Mouse (Mus musculus): ENCODE measurements around the gene Adamts9. TPM values are rescaled to one million over a fixed set of nuclear protein-coding genes. Genes with fewer than 3 reads are reported as not detected.

Adamts9 gene
- polyA plus RNA-seq, 1 experiment from 2014 or later: 4.7 TPM

GRCm38 (mm10) chr6:92877236-92877635, 66.1 kb downstream of the Adamts9 start:
- Histone ChIP-seq H3K9me3 (ENCODE audit: control insufficient read depth, low read length) (no peaks in the 10 kb centered on the region), H3K4me2 (replicated peaks; ENCODE audit: low read depth, low read length) (no peak overlapping the region), H3K4me3 (ENCODE audit: low read depth, low read length) (no peak overlapping the region), H3K9ac (ENCODE audit: low read depth, low read length) (no peak overlapping the region), H3K27me3 (ENCODE audit: control insufficient read depth, insufficient read depth, low read length) (no peaks in the 10 kb centered on the region), H3K4me1 (replicated peaks; ENCODE audit: control insufficient read depth, insufficient read depth, low read length) (no peaks in the 10 kb centered on the region), H3K27ac (ENCODE audit: low read depth, low read length) (no peak overlapping the region), H3K36me3 (ENCODE audit: control insufficient read depth, insufficient read depth, low read length) (no peaks in the 10 kb centered on the region)
- no peak for ATAC-seq (ENCODE audit: low FRiP score)
- 90% methylated on average over 4 of the region's 4 CpGs for WGBS
- DNase-seq (ENCODE audit: low spot score): no peak

DNA sequence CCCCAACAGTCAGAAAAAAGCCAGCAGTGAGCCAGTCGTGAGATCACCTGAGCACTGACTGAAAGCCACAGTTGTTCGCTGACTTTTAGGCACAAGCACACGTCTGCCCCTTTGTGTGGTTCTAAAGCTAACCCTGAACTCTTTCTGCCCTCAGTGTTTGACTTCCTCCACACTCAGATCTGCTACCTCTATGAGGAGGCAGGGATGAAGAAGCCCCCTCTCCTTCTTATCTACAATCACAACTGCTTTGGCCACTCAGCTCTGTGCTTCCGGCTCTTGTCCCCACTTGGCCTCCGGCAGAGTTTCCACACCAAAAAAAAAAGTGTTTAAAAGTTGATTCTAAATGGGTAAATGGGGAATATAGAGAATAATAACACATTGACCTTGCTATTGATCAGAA, 67.2 kb downstream of the Adamts9 start:
- Histone ChIP-seq H3K27ac (ENCODE audit: low read depth, low read length) (no peak overlapping the region), H3K36me3 (ENCODE audit: control insufficient read depth, insufficient read depth, low read length) (no peaks in the 10 kb centered on the region), H3K27me3 (ENCODE audit: control insufficient read depth, insufficient read depth, low read length) (no peaks in the 10 kb centered on the region), H3K4me3 (ENCODE audit: low read depth, low read length) (no peak overlapping the region), H3K4me1 (replicated peaks; ENCODE audit: control insufficient read depth, insufficient read depth, low read length) (no peaks in the 10 kb centered on the region), H3K9ac (ENCODE audit: low read depth, low read length) (no peak overlapping the region), H3K4me2 (replicated peaks; ENCODE audit: low read depth, low read length) (no peak overlapping the region), H3K9me3 (ENCODE audit: control insufficient read depth, low read length) (no peaks in the 10 kb centered on the region)
- 85% methylated on average over 5 of the region's 5 CpGs for WGBS
- no peak for DNase-seq (ENCODE audit: low spot score)
- ATAC-seq (ENCODE audit: low FRiP score): no peak

- 95% methylated on average over 2 of the region's 2 CpGs for WGBS
- no peak overlapping the region for H3K9ac ChIP-seq (ENCODE audit: low read depth, low read length)
- H3K27ac ChIP-seq (ENCODE audit: low read depth, low read length): no peak overlapping the region
- H3K4me3 ChIP-seq (ENCODE audit: low read depth, low read length): no peak overlapping the region
- no peaks in the 10 kb centered on the region for H3K4me1 ChIP-seq (replicated peaks; ENCODE audit: control insufficient read depth, insufficient read depth, low read length)
- DNase-seq (ENCODE audit: low spot score) (no peak), ATAC-seq (ENCODE audit: low FRiP score) (no peak)
- no peaks in the 10 kb centered on the region for H3K9me3 ChIP-seq (ENCODE audit: control insufficient read depth, low read length)
- no peaks in the 10 kb centered on the region for H3K27me3 ChIP-seq (ENCODE audit: control insufficient read depth, insufficient read depth, low read length)
- no peak overlapping the region for H3K4me2 ChIP-seq (replicated peaks; ENCODE audit: low read depth, low read length)
- H3K36me3 ChIP-seq (ENCODE audit: control insufficient read depth, insufficient read depth, low read length): no peaks in the 10 kb centered on the region
Observed at GRCm38 (mm10) chr6:92875340-92875739, 68.0 kb downstream of the Adamts9 start.

DNA sequence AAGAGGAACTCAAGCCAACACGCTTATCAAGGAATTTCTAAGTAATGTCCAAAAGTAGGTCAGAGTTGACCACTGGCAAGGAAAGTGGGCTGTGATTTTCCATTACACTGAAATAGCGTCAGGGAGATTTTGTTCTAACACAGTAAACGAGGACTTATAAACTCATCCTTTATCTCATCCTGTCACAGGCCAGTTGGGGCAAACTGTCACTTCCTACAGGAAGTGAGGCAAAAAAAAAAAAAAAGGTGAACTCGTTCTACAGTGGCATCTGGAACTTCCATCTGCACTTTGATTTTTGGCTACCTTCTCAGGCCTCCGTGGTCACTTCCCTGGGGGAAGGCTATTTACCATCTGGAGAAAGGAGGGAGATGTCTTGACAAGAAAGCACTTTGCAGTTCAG, 68.4 kb downstream of the Adamts9 start:
- Histone ChIP-seq H3K4me3 (ENCODE audit: low read depth, low read length) (no peak overlapping the region), H3K27ac (ENCODE audit: low read depth, low read length) (no peak overlapping the region), H3K27me3 (ENCODE audit: control insufficient read depth, insufficient read depth, low read length) (no peaks in the 10 kb centered on the region), H3K9me3 (ENCODE audit: control insufficient read depth, low read length) (no peaks in the 10 kb centered on the region), H3K36me3 (ENCODE audit: control insufficient read depth, insufficient read depth, low read length) (no peaks in the 10 kb centered on the region), H3K9ac (ENCODE audit: low read depth, low read length) (no peak overlapping the region), H3K4me2 (replicated peaks; ENCODE audit: low read depth, low read length) (no peak overlapping the region), H3K4me1 (replicated peaks; ENCODE audit: control insufficient read depth, insufficient read depth, low read length) (no peaks in the 10 kb centered on the region)
- ATAC-seq (ENCODE audit: low FRiP score): no peak
- DNase-seq (ENCODE audit: low spot score): no peak
- WGBS: 70% methylated on average over 5 of the region's 5 CpGs

DNA sequence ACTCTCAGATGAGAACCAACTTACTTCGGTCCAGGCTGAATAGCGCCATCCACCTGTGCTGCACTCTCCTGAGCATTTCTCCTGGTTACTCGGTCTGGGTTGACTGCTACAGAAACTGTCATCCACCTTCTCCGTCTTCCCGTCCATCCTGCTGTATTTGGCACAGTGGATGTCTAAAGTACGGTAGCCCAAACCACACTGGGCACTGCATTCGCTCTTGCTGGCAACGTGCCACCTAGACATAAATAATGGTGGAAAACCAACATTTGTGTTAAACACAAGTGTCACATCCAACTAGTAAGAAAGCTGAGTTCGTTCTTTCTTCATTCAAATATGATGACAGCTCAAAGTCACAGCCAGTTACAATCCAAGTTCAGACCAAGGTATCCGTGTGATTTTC, 70.5 kb downstream of the Adamts9 start:
- 94% methylated on average over 10 of the region's 10 CpGs for WGBS
- Histone ChIP-seq H3K4me2 (replicated peaks; ENCODE audit: low read depth, low read length) (no peak overlapping the region), H3K9me3 (ENCODE audit: control insufficient read depth, low read length) (no peaks in the 10 kb centered on the region), H3K27ac (ENCODE audit: low read depth, low read length) (no peak overlapping the region), H3K4me3 (ENCODE audit: low read depth, low read length) (no peak overlapping the region), H3K9ac (ENCODE audit: low read depth, low read length) (no peak overlapping the region), H3K27me3 (ENCODE audit: control insufficient read depth, insufficient read depth, low read length) (no peaks in the 10 kb centered on the region), H3K36me3 (ENCODE audit: control insufficient read depth, insufficient read depth, low read length) (no peaks in the 10 kb centered on the region), H3K4me1 (replicated peaks; ENCODE audit: control insufficient read depth, insufficient read depth, low read length) (no peaks in the 10 kb centered on the region)
- ATAC-seq (ENCODE audit: low FRiP score) (no peak), DNase-seq (ENCODE audit: low spot score) (no peak)

GRCm38 (mm10) chr6:92871813-92872212, 71.5 kb downstream of the Adamts9 start:
- DNase-seq (ENCODE audit: low spot score): no peak
- Histone ChIP-seq H3K4me2 (replicated peaks; ENCODE audit: low read depth, low read length) (no peak overlapping the region), H3K36me3 (ENCODE audit: control insufficient read depth, insufficient read depth, low read length) (no peaks in the 10 kb centered on the region), H3K9ac (ENCODE audit: low read depth, low read length) (no peak overlapping the region), H3K27me3 (ENCODE audit: control insufficient read depth, insufficient read depth, low read length) (no peaks in the 10 kb centered on the region), H3K4me1 (replicated peaks; ENCODE audit: control insufficient read depth, insufficient read depth, low read length) (no peaks in the 10 kb centered on the region), H3K27ac (ENCODE audit: low read depth, low read length) (no peak overlapping the region), H3K4me3 (ENCODE audit: low read depth, low read length) (no peak overlapping the region), H3K9me3 (ENCODE audit: control insufficient read depth, low read length) (no peaks in the 10 kb centered on the region)
- WGBS: 60% methylated on average over 4 of the region's 4 CpGs
- no peak for ATAC-seq (ENCODE audit: low FRiP score)

GRCm38 (mm10) chr6:92869582-92870219, 73.6 kb downstream of the Adamts9 start:
- Histone ChIP-seq H3K27me3 (ENCODE audit: control insufficient read depth, insufficient read depth, low read length) (no peaks in the 10 kb centered on the region), H3K4me3 (ENCODE audit: low read depth, low read length) (no peak overlapping the region), H3K36me3 (ENCODE audit: control insufficient read depth, insufficient read depth, low read length) (no peaks in the 10 kb centered on the region), H3K4me1 (replicated peaks; ENCODE audit: control insufficient read depth, insufficient read depth, low read length) (no peaks in the 10 kb centered on the region), H3K9ac (ENCODE audit: low read depth, low read length) (no peak overlapping the region), H3K4me2 (replicated peaks; ENCODE audit: low read depth, low read length) (no peak overlapping the region), H3K27ac (ENCODE audit: low read depth, low read length) (no peak overlapping the region), H3K9me3 (ENCODE audit: control insufficient read depth, low read length) (no peaks in the 10 kb centered on the region)
- 52% methylated on average over 16 of the region's 16 CpGs for WGBS
- DNase-seq (ENCODE audit: low spot score): peak; percentile 37
- ATAC-seq (ENCODE audit: low FRiP score): peak; percentile 22; the same call in 1 of the 2 replicates

DNA sequence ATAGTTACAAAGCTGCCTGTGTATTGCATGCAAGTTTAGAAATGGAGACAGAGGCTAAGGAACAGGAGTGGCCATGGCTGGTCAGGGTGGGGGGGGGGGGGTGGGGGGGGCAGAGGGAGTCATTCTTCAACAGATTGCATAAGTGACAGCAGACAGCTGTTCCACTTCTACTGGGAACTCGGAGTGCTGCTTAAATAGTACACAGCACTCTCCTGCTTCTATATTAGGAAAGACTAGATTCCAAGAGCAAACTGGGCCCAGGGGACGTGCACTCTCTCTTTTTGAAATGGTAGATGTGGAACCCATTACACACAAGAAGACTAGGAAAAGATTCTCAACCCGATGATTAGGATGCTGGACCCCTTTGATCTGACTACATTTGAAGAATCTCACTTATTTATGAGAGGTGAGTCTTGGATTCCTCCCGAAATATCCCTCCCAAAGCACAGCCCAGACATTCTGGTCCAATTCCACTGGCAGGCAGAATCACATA, 74.2 kb downstream of the Adamts9 start, which contains the start of gene Gm15737:
Gene Gm15737, plus strand, starts transcription at position 269 of the 493 bp plus-strand sequence.
- no peaks in the 10 kb centered on the region for H3K9me3 ChIP-seq (ENCODE audit: control insufficient read depth, low read length)
- DNase-seq (ENCODE audit: low spot score): no peak
- H3K4me3 ChIP-seq (ENCODE audit: low read depth, low read length): no peak within 1 kb of the TSS
- no peak within 1 kb of the TSS for H3K4me2 ChIP-seq (replicated peaks; ENCODE audit: low read depth, low read length)
- H3K27ac ChIP-seq (ENCODE audit: low read depth, low read length): no peak within 1 kb of the TSS
- 60% methylated on average over 4 of the region's 4 CpGs for WGBS
- H3K4me1 ChIP-seq (replicated peaks; ENCODE audit: control insufficient read depth, insufficient read depth, low read length): no peaks in the 10 kb centered on the region
- ATAC-seq (ENCODE audit: low FRiP score): no peak
- H3K9ac ChIP-seq (ENCODE audit: low read depth, low read length): no peak within 1 kb of the TSS
- no peaks in the 10 kb centered on the region for H3K36me3 ChIP-seq (ENCODE audit: control insufficient read depth, insufficient read depth, low read length)
- H3K27me3 ChIP-seq (ENCODE audit: control insufficient read depth, insufficient read depth, low read length): no peaks in the 10 kb centered on the region

DNA sequence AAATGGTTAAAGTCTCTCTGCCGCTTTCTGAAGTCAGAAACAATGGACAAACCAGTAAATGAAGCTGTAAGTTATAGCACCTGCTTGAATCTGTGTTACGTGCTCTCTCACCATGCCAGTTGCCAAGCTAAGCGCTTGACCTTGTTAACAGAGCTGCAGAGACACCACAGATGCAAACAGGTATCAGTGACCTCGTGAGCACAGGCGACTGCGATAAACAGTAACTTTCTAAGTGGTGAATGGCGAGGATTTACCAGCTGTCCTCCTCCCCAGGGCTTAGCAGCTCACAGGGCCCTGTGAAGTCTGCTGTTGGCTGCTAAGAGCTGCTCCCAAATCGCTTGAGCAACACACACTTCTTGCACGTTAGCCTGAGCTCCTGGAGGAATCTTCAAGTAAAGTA, 80.7 kb downstream of the Adamts9 start:
- 83% methylated on average over 9 of the region's 9 CpGs for WGBS

More for the DNA sequence above, 80.7 kb downstream of the Adamts9 start:
- Histone ChIP-seq H3K9me3 (ENCODE audit: control insufficient read depth, low read length) (no peaks in the 10 kb centered on the region), H3K4me3 (ENCODE audit: low read depth, low read length) (no peak overlapping the region), H3K27ac (ENCODE audit: low read depth, low read length) (no peak overlapping the region), H3K36me3 (ENCODE audit: control insufficient read depth, insufficient read depth, low read length) (no peaks in the 10 kb centered on the region), H3K9ac (ENCODE audit: low read depth, low read length) (no peak overlapping the region), H3K4me1 (replicated peaks; ENCODE audit: control insufficient read depth, insufficient read depth, low read length) (no peaks in the 10 kb centered on the region), H3K27me3 (ENCODE audit: control insufficient read depth, insufficient read depth, low read length) (no peaks in the 10 kb centered on the region), H3K4me2 (replicated peaks; ENCODE audit: low read depth, low read length) (no peak overlapping the region)
- DNase-seq (ENCODE audit: low spot score) (no peak), ATAC-seq (ENCODE audit: low FRiP score) (no peak)
